Mouse (Mus musculus): ENCODE data around the gene Hist2h2aa1.
"Not testable (repeated sequence)": the region's sequence is repeated elsewhere in the genome, so short reads cannot be mapped to it uniquely, and the experiment has no call there.

Hist2h2aa1 gene

DNA sequence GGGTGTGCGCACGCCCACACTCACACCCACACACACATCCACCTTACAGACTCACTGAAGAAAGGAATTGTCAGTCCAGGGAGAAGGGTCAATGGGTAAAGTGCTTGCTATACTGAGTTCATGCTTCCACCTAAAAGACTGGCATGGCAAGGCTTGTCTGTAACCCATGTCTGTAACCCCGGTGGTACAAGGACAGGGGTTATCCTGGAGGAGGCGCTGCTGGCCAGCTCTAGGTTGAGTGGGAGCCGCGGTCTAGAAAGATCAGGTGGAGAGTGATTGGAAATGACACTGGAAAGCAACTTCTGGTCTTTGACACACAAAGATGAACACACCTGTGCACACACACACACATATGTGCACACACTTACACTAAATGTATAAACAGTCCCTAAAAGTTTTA lies 35.4 kb downstream of the Hist2h2aa1 start:
- no peak for DNase-seq (ENCODE audit: low read depth)

DNA sequence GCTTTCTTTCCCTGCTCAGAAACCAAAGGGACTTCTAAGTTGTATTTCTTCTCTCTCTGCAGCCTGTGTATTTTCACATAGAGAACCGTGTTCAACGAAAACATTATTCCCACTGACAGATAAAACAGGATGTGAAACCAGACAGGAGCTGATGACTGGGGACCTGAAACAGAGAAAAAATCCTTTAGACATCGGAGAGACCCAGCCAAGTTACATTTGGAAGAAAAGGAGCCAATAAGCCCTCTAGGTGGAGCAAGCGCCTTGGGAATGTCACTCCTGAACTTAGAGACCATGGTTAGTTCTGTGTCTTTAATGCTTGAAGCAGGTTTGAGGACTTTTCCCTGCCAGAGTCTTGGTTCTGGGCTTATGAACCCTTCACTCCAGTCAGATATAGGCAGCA lies 39.2 kb downstream of the Hist2h2aa1 start:
- DNase-seq (ENCODE audit: low read depth) = no peak

DNA sequence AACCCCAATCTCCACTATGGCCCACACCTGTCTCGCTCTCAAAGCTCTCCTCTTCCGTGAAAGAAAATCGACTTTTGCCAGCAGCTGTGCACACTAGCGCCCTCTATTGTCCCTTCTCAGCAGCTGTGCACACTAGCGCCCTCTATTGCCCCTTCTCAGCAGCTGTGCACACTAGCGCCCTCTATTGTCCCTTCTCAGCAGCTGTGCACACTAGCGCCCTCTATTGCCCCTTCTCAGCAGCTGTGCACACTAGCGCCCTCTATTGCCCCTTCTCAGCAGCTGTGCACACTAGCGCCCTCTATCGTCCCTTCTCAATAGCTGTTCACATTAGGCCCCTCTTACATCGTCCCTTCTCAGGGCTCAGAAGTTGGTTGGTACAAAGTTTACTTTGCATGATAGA lies 42.0 kb downstream of the Hist2h2aa1 start:
- DNase-seq (ENCODE audit: low read depth) = not testable (repeated sequence)

GRCm38 (mm10) chr3:96289201-96289600 lies 43.9 kb downstream of the Hist2h2aa1 start:
- no peak for DNase-seq (ENCODE audit: low read depth)

DNA sequence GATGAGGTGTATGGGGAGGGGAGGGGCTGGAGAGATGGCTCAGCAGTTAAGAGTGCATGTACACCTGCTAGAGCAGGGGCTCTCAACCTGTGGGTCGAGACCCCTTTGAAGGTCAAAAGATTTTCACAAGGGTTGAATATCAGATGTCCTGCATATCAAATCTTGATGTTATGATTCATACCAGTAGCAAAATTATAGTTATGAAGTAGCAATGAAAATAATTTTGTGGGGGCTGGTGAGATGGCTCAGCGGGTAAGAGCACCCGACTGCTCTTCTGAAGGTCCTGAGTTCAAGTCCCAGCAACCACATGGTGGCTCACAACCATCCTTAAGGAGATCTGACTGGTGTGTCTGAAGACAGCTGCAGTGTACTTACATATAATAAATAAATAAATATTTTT lies 45.4 kb downstream of the Hist2h2aa1 start:
- DNase-seq (ENCODE audit: low read depth) = not testable (repeated sequence)

DNA sequence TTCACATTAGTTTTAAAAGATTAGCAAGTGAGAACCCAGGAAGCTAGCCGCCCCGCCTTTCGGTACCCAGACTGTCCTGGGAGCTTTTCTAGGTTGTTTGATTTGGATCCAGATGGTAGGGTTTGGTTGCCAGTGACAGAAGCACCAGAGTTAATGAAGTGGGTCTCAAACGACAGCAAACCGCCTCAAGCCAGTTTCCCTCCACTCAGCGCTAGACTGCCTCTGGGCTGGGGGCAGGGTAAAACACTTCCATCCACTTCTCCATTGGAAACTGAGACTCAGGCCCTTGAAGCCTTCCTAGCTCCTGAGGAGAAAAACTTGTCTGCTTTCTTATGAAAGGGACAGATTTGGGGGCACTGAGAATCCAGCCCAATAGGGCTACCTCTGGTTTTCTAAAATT lies 47.3 kb downstream of the Hist2h2aa1 start:
- no peak for DNase-seq (ENCODE audit: low read depth)

DNA sequence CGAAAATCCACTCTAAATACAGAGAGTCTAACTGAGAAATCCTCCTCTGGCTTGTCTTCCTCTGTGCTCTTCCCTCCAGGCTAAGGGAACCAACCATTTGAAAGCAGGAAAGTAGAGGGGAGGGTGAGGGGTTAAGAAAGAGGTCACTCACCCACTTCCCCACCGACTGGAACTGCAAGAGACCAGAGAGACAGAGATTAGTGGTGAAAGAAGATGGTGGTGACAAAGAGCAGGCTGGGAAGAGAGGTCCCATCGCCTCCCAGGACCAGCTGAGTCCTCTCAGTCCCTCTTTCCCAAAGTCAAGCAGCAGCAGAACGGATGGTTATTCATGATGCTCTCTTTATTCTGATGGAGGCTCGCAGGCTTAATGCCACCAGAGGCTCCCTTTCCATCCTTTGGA lies 48.1 kb downstream of the Hist2h2aa1 start:
- DNase-seq (ENCODE audit: low read depth) = no peak

DNA sequence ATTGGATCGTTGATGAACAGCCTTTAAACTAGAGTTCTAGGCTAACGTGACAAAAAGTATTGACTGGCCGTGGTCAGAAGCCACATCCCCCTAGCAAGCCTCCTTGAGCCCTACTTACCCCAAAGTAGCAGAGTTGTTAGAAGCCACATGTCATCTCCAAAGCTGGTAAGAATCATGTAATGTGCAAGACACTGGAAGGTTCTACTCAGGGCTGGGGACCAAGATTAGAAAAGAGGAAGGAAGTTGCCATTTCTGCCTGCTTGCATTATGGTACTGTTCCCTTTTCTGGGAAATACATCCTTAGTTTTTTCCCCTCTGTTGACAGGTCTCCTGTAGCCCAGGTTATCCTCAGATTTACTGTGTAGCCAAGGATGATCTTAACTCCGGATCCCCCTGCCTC lies 48.5 kb downstream of the Hist2h2aa1 start, which contains the start of gene Fcgr1:
Gene Fcgr1, minus strand, starts transcription at position 183 of the 400 bp plus-strand sequence.
- DNase-seq (ENCODE audit: low read depth) = no peak

Data from c-Kit-positive CD71-negative TER-119-negative erythroid progenitor cells, embryonic 14.5 days (primary cell).